Mouse (Mus musculus) monocyte, adult 59 days (primary cell): ENCODE data around the gene Vsig10l. TPM values are rescaled to one million over a fixed set of nuclear protein-coding genes. Genes with fewer than 3 reads are reported as not detected.

ENCODE experiments used
- total RNA-seq, 2 experiments: library from RNA; stranded (reverse); gene quantifications; one replicate each; pipeline ENCODE4 v1.2.4; 2023

The Vsig10l gene
- 1 to 10 TPM; 4.6 to 6.6 TPM for total RNA-seq

DNA sequence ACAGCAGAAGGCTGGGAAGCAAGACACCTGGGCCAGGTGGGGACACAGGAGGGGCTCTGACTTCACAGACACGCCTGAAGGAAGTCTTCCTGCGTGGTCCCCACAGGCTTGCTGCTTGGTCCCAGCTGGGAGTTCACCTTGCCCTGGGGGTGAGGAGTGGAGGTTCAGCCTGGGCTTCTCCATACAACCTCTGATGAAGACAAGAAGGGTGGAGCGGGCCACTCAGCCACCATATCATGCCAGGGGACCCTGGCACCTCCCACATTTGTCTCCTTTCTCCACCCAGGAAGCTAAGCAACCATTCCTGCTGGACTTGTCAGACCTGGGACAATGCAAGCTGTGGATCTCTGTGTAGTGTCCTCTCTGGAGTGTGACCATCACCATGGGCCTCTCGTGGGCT, at the start of gene Vsig10l:
Gene Vsig10l (plus strand): TSS at position 301 of the 400 bp plus-strand sequence.

DNA sequence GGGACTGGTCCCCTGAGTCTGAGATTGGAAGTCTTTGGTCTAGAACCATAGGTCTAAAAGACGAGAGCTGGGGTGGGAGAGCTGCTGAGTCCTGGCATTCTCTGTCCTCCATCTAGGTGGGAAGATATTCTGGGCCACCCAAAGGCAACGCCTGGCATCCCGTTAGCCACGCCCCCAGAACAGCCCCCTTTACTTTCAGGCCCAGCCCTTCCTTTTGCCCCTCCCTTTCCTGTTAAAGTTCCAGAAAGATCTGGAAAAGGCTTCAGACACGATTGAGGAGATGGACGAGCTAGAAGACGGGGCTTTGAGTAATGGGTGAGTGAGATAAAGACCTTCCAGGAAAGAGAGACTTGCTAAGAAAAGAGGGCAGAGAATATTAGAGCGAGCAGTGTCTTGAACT, 35.5 kb upstream of the Vsig10l start, which contains the start of gene Lim2:
Gene Lim2 (plus strand): TSS at position 265 of the 400 bp plus-strand sequence.

DNA sequence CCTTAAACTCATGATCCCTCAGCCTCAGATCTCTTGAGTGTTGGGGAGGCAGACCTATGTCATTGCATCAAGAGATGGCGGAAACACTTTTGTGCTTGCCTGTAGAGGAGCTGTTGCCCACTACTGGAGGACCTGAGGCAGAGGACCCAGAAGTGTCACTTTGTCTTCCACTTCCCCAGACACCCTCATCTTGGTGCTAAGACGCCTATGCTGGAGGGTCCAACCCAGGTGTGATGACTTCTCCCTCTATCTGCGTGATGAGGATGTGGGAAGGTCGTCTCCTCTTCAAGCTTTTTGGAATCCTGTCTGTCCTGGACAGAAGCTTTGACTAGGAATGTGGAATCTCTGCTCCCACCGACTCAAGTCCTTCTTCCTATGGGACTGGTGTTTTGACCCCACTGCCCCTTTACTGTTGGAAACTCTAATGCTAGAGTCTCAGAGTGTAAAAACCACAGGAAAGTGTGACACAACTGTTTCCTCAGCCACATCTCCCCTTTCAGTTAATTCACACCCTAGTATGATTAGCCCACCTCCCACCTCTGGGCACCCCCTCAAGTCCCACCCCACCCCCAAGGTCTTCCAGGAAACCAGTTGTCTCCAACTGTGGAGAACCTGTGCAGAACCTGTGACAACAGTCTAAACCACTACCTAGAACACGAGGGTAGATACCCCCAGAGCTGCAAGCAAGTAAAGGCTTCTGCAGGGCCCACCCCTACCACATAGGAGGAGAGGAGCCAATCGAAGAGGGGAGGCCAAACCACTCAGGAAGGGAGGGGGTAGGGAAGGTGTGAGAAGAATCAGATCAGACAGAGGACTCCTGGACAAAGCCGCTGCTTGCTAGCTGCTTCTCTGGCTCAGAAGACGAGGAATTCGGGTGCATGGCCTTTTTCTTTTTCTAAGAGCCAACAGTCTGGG, 26.4 kb upstream of the Vsig10l start, which contains the start of gene Nkg7:
Gene Nkg7 (plus strand): TSS at position 733 of the 915 bp plus-strand sequence.

DNA sequence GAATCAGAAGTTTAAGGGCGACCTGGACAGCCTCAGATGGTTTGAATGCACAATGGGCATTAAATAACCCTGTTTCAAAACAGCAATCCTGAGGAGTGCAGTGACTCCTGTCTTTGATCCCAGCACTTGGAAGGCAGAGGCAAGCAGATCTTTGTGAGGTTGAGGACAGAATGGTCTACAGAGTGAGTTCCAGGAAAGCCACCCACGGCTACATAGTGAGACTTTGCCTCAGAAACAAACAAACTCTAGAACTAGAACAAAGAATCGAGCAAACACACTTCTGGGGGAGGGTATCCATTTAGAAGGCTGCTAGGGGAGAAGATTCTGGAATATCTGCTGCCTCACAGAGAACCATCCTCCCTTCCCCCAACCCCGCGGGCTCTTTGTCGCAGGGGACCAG, 22.5 kb upstream of the Vsig10l start, which contains the start of gene Cldnd2:
Gene Cldnd2 (plus strand): TSS at position 301 of the 400 bp plus-strand sequence.

DNA sequence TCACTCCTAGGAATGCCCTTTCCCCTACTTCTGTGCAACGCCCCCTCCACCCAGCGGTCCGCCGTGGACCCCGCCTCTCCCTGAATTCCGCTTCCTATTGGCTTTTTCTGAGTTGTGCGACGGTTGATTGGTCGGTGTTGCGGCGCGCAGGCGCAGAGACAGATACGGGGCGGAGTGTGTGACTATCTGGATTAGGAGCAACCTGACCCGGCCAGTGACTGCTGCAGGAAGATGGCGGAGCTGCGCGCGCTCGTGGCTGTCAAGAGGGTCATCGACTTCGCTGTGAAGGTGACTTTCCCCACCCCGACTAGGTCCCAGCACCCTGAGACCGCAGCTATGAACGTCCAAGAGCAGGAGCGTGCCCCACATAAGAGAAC, 19.0 kb upstream of the Vsig10l start, which contains the start of the genes Etfb and Gm45233:
Gene Etfb (plus strand): TSS at position 167 of the 377 bp plus-strand sequence.
Gene Gm45233 (plus strand): TSS at position 212 of the 377 bp plus-strand sequence.

DNA sequence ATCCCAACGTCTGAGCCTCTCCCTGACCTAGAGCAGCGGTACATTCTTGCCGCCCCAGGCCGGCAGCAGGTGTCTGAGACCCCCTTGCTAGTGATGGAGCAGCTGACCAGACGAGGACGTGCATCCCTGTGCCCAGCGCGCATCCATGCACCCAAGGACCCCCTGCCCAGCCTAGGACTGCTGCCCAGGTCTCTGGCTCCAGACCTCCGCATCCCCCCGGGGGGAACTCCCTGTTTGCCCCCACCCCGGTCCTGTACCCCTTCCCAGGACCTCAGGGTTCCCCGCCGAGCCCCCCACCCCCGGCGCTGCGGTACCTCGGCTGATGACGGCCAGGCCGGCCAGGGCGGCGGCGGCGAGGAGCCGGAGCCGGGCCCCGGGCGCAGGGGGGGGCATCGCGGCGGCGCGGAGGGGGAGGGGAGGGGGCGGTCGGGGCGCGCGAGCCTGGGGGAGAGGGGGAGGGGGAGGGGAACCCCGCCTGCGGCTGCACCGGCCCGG, 26.7 kb downstream of the Vsig10l start, which contains the start of gene Iglon5:
Gene Iglon5 (minus strand): TSS at position 445 of the 495 bp plus-strand sequence.

Other genes with a start within 250 kb of the Vsig10l start
- gene Zfp715, start 149.9 kb upstream of the Vsig10l start, total RNA-seq = 10 to 100 TPM; 19.0 to 21.5 TPM
- gene Siglecf, start 111.8 kb upstream of the Vsig10l start, total RNA-seq = under 1 TPM in 1 of 2 experiments, not detected in 1; 0.55 TPM
- gene Siglecg, start 54.9 kb upstream of the Vsig10l start, total RNA-seq = 1 to 10 TPM; 8.9 to 9.6 TPM
- gene Lim2, start 35.5 kb upstream of the Vsig10l start, total RNA-seq = not detected
- gene Nkg7, start 26.1 kb upstream of the Vsig10l start, total RNA-seq = under 1 TPM in 1 of 2 experiments, not detected in 1; 0.81 TPM
- gene Cldnd2, start 22.4 kb upstream of the Vsig10l start, total RNA-seq = not detected
- gene Etfb, start 19.1 kb upstream of the Vsig10l start, total RNA-seq = 10 to 100 TPM; 70.6 to 73.5 TPM
- gene Gm45233, start 19.0 kb upstream of the Vsig10l start, total RNA-seq = not detected
- not detected for gene Iglon5, start 26.9 kb downstream of the Vsig10l start, total RNA-seq
- not detected for gene 4931406B18Rik, start 42.8 kb downstream of the Vsig10l start, total RNA-seq
- 10 to 100 TPM; 61.6 to 75.0 TPM for gene Cd33, start 81.3 kb downstream of the Vsig10l start, total RNA-seq
- 10 to 100 TPM; 10.2 to 11.0 TPM for gene Zfp658, start 99.1 kb downstream of the Vsig10l start, total RNA-seq
- gene Zfp719, start 116.5 kb downstream of the Vsig10l start, total RNA-seq = 10 to 100 TPM; 10.5 to 10.7 TPM
- 1 to 10 TPM in 1 of 2 experiments, not detected in 1; 1.2 TPM for gene Zfp819, start 144.0 kb downstream of the Vsig10l start, total RNA-seq
- not detected for gene Ceacam18, start 171.6 kb downstream of the Vsig10l start, total RNA-seq
- gene Siglece, start 197.0 kb downstream of the Vsig10l start, total RNA-seq = 100 to 1,000 TPM; 128 to 137 TPM
- gene Ctu1, start 208.9 kb downstream of the Vsig10l start, total RNA-seq = 1 to 10 TPM; 6.9 to 7.3 TPM
- not detected for gene Klk14, start 227.3 kb downstream of the Vsig10l start, total RNA-seq
- not detected for gene Klk13, start 249.4 kb downstream of the Vsig10l start, total RNA-seq